Mouse (Mus musculus) brain, embryonic 14.5 days (tissue): ENCODE results near the gene Zbtb16.
A peak's percentile ranks its signal among the peaks of the same experiment; 100 is the strongest.

Experiments
- CTCF ChIP-seq: fragments of 200-500 bp; IDR thresholded peaks from 2 replicates; pipeline ENCODE4 v1.5.1; 2012; ENCODE audit warnings: inconsistent platforms, mild to moderate bottlenecking, moderate library complexity, borderline replicate concordance; ENCODE audit not compliant: insufficient read depth, insufficient read length; ENCODE audit errors: extremely low read depth
- POLR2A ChIP-seq: fragments of 200-500 bp; IDR thresholded peaks from 2 replicates; pipeline ENCODE4 v1.6.1; 2012; ENCODE audit warnings: mild to moderate bottlenecking, inconsistent platforms, borderline replicate concordance; ENCODE audit not compliant: poor library complexity, insufficient read depth, insufficient read length, severe bottlenecking; ENCODE audit errors: extremely low read depth

GRCm38 (mm10) chr9:48835631-48836565, at the start of gene Zbtb16:
- TF ChIP-seq CTCF, result 0 out of 2 replicates have a peak, but pooled peaks have one; percentile 27
- no peak for TF ChIP-seq POLR2A
